Mouse (Mus musculus) heart, postnatal 10 days (tissue): Measurements from ENCODE around the gene Rsg1. TPM values are rescaled to one million over a fixed set of nuclear protein-coding genes. Genes with fewer than 3 reads are reported as not detected.

ENCODE experiments used
- DNase-seq, 2 experiments: peaks; one replicate each; pipeline ENCODE4 v3.0.0; 2021
- intact Hi-C: fragments of 180-260 bp; cut with DNase I; formaldehyde crosslinking; loops from one replicate; pipeline ENCODE4 v1.15.1; 2025
- total RNA-seq, 2 experiments: library from RNA; stranded (reverse); gene quantifications; 2 replicates each; pipeline ENCODE4 v1.2.3; 2021

Rsg1 gene
- total RNA-seq, 2 experiments from 2014 or later = 1.0 to 1.2 TPM

DNA sequence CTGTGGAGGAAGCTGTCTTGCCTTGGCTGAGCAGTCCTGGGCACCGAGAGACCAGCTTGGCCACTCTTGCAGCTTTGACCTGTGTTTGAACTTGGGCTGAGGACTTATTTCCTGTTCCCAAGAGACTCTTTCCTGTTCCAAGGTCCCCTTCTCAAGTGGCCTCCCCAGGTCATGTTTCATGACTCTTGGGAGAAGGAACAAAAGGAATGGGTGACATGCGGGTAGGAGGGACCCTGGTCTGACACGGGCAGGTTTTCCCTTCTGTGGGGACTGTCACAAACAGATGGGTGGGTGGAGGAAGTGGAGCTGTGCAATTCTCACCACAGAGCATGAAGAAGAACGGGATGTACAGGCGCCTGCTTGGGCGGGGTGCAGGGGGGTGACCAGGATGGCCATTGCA is 58.0 kb downstream of the Rsg1 start:
- DNase-seq = no peak

DNA sequence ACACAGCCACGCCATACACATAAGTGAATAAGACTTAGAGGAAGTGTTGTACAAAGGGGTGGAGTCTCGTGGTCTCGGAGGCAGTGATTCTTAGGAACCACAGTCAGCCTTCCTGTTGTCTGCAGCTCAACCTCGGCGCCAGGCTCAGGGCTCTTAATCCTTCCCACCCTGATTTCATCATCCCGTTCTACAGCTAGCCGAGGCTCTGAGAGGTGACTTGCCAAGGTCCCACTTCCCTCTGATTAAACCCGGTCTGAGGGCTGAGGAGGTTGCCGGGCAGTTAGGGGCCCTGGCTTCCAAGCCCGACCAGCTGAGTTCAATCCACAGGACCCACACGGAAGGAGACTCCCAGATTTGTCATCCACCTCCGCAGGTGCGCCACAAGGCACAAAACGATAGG is 59.1 kb downstream of the Rsg1 start:
- intact Hi-C loops = loop anchor here (1.0 to 2.0 kb wide), 2 partner anchors 90 to 130 kb away; no protein-coding TSS in a partner anchor

More for the DNA sequence above, 58.0 kb downstream of the Rsg1 start:
- intact Hi-C loops = loop anchor here (2.0 kb wide), 1 partner anchor 129 kb away; no protein-coding TSS in a partner anchor

DNA sequence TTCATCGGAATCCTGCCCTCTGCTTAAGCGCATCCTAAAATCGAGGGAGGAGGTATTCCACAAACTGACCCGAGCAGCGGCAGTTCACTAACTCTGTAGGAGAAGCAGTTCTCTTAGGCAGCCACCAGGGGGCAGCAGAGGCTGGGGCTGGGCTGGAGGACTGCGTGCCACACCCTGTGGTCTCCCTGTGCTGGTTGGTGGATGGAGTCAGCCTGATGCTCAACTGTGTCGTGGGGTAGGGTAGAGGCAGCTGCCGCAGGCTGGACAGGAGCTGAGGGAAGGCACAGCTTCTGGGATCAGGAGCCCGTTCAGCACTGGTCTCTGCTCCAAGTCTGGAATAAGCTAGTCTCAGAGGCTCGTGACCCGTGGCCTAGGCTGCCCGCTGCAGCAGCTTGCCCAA is 59.5 kb downstream of the Rsg1 start:
- intact Hi-C loops = loop anchor here (1.0 to 2.0 kb wide), 2 partner anchors 90 to 130 kb away; no protein-coding TSS in a partner anchor
- DNase-seq = peak; percentile 93 to 94

More for the DNA sequence above, 59.1 kb downstream of the Rsg1 start:
- DNase-seq = no peak

DNA sequence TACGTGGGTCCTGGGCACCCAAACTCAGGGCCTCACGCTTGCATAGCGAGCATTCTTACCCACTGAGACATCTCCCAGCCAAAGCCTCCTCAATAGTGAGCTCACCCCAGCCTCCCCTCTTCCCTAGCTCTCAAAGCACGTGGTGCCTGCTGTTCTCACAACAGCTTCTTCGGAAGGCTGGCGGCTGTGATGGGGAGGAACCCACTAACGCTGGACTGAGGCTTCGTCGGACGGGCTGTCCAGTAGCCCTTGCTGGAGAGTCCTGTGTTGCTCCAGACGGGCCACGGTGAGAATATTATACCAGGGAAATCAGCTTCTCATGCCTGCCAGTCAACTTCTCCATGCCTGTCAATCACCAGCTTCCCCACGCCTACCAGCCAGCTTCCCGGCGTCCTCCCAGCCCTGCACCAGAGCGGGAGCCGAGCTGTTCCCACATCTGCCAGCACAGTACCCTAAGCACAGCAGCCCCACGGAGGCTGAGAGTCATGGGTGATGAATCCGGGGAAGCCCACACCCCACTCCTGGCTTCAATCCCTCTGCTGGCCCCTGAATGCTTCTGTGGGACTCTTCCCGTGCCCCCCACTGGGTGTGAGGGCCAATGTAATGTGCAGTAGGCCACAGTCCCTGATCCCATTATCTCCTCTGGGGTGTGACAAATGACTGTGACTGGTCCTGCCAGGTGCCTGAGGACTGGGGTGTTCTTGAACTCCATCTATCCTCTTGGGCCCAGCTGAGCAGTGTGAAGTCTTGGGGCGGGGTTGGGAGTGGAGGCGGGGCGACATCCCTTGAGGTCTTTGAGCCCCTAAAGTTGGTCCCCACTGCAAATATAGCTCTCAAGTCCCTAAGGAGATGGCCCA is 61.0 kb downstream of the Rsg1 start:
- intact Hi-C loops = loop anchor here (5.0 kb wide), 1 partner anchor 38 kb away; no protein-coding TSS in a partner anchor
- DNase-seq = peak in 1 of 2 experiments; percentile 43

Other genes with a start within 250 kb of the Rsg1 start
- 10 to 100 TPM; 20.0 to 24.7 TPM for gene Atp13a2, start 227.1 kb upstream of the Rsg1 start, total RNA-seq
- gene Mfap2, start 203.5 kb upstream of the Rsg1 start, total RNA-seq = 10 to 100 TPM; 47.6 to 53.7 TPM
- 1 to 10 TPM; 7.0 to 7.4 TPM for gene Crocc, start 153.4 kb upstream of the Rsg1 start, total RNA-seq
- gene Necap2, start 135.6 kb upstream of the Rsg1 start, total RNA-seq = 10 to 100 TPM; 33.3 to 34.3 TPM
- not detected for gene Spata21, start 125.6 kb upstream of the Rsg1 start, total RNA-seq
- 100 to 1,000 TPM in 1 of 2 experiments, 10 to 100 TPM in 1; 92.4 to 108 TPM for gene Szrd1, start 74.2 kb upstream of the Rsg1 start, total RNA-seq
- gene Fbxo42, start 66.0 kb upstream of the Rsg1 start, total RNA-seq = 10 to 100 TPM; 14.7 to 15.6 TPM
- gene Arhgef19, start 25.5 kb downstream of the Rsg1 start, total RNA-seq = 10 to 100 TPM; 11.6 to 14.7 TPM
- gene Epha2, start 87.3 kb downstream of the Rsg1 start, total RNA-seq = 1 to 10 TPM; 8.1 TPM
- 1 to 10 TPM in 1 of 2 experiments, under 1 TPM in 1; 0.94 to 2.9 TPM for gene Fam131c, start 154.3 kb downstream of the Rsg1 start, total RNA-seq
- gene Clcnka, start 184.8 kb downstream of the Rsg1 start, total RNA-seq = not detected
- gene Clcnkb, start 202.1 kb downstream of the Rsg1 start, total RNA-seq = 1 to 10 TPM in 1 of 2 experiments, under 1 TPM in 1; 0.91 to 1.2 TPM
- 1,000 to 10,000 TPM; 1,029 to 1,075 TPM for gene Hspb7, start 206.8 kb downstream of the Rsg1 start, total RNA-seq
- gene Srarp, start 222.1 kb downstream of the Rsg1 start, total RNA-seq = not detected
- 10 to 100 TPM; 18.0 to 21.9 TPM for gene Zbtb17, start 230.7 kb downstream of the Rsg1 start, total RNA-seq